Mouse (Mus musculus): ENCODE measurements around the gene Cyth4. TPM values are rescaled to one million over a fixed set of nuclear protein-coding genes. Genes with fewer than 3 reads are reported as not detected.

Cyth4 gene
- polyA plus RNA-seq, 1 experiment, result 81.1 TPM

GRCm38 (mm10) chr15:78605371-78605791, 8.5 kb downstream of the Cyth4 start:
- Histone ChIP-seq H3K4me1 (replicated peaks; ENCODE audit: control insufficient read depth, insufficient read depth, low read length) (peaks cover 77% of the 10 kb centered on the region), H3K27me3 (ENCODE audit: control insufficient read depth, insufficient read depth, low read length) (no peaks in the 10 kb centered on the region), H3K36me3 (ENCODE audit: control insufficient read depth, insufficient read depth, low read length) (0 out of 2 replicates have a peak, but pooled peaks cover 3% of the 10 kb centered on the region), H3K27ac (ENCODE audit: control insufficient read depth, insufficient read depth, low read length) (peak overlapping the region; percentile 20; the same call in 1 of the 2 replicates), H3K4me3 (ENCODE audit: control insufficient read depth, insufficient read depth, low read length) (no peak overlapping the region)
- 2% methylated on average over 3 of the region's 3 CpGs for WGBS
- TF ChIP-seq CTCF (IDR thresholded peaks at IDR 0.05; ENCODE audit: borderline replicate concordance, control insufficient read depth, extremely low read depth, insufficient read depth, low read length, poor library complexity), result no peak
- 0 out of 2 replicates have a peak, but pooled peaks have one; percentile 32 for TF ChIP-seq POLR2A (IDR thresholded peaks at IDR 0.05; ENCODE audit: control insufficient read depth, extremely low read depth, insufficient read depth, low read length, poor library complexity)
- peak; percentile 76 for DNase-seq

- H3K36me3 ChIP-seq (ENCODE audit: control insufficient read depth, insufficient read depth, low read length), result 0 out of 2 replicates have a peak, but pooled peaks cover 3% of the 10 kb centered on the region
- peaks cover 81% of the 10 kb centered on the region for H3K4me1 ChIP-seq (replicated peaks; ENCODE audit: control insufficient read depth, insufficient read depth, low read length)
- H3K4me3 ChIP-seq (ENCODE audit: control insufficient read depth, insufficient read depth, low read length), result no peak overlapping the region
- H3K27ac ChIP-seq (ENCODE audit: control insufficient read depth, insufficient read depth, low read length), result peak overlapping the region; percentile 28; the same call in 1 of the 2 replicates
- TF ChIP-seq CTCF (IDR thresholded peaks at IDR 0.05; ENCODE audit: borderline replicate concordance, control insufficient read depth, extremely low read depth, insufficient read depth, low read length, poor library complexity) (0 out of 2 replicates have a peak, but pooled peaks have one; percentile 36), POLR2A (IDR thresholded peaks at IDR 0.05; ENCODE audit: control insufficient read depth, extremely low read depth, insufficient read depth, low read length, poor library complexity) (no peak)
- no peaks in the 10 kb centered on the region for H3K27me3 ChIP-seq (ENCODE audit: control insufficient read depth, insufficient read depth, low read length)
- WGBS, result 15% methylated on average over 6 of the region's 6 CpGs
- no peak for DNase-seq
These were observed 9.2 kb downstream of the Cyth4 start for GRCm38 (mm10) chr15:78606059-78606458.

GRCm38 (mm10) chr15:78607463-78607862, 10.6 kb downstream of the Cyth4 start:
- DNase-seq, result no peak
- WGBS, result 28% methylated on average over 4 of the region's 4 CpGs
- Histone ChIP-seq H3K36me3 (ENCODE audit: control insufficient read depth, insufficient read depth, low read length) (0 out of 2 replicates have a peak, but pooled peaks cover 3% of the 10 kb centered on the region), H3K4me1 (replicated peaks; ENCODE audit: control insufficient read depth, insufficient read depth, low read length) (peaks cover 73% of the 10 kb centered on the region), H3K4me3 (ENCODE audit: control insufficient read depth, insufficient read depth, low read length) (no peak overlapping the region), H3K27ac (ENCODE audit: control insufficient read depth, insufficient read depth, low read length) (peak overlapping the region; percentile 63), H3K27me3 (ENCODE audit: control insufficient read depth, insufficient read depth, low read length) (no peaks in the 10 kb centered on the region)
- TF ChIP-seq POLR2A (IDR thresholded peaks at IDR 0.05; ENCODE audit: control insufficient read depth, extremely low read depth, insufficient read depth, low read length, poor library complexity), result no peak
- no peak for TF ChIP-seq CTCF (IDR thresholded peaks at IDR 0.05; ENCODE audit: borderline replicate concordance, control insufficient read depth, extremely low read depth, insufficient read depth, low read length, poor library complexity)

GRCm38 (mm10) chr15:78610705-78611462, 14.0 kb downstream of the Cyth4 start:
- H3K4me3 ChIP-seq (ENCODE audit: control insufficient read depth, insufficient read depth, low read length), result no peak overlapping the region

DNA sequence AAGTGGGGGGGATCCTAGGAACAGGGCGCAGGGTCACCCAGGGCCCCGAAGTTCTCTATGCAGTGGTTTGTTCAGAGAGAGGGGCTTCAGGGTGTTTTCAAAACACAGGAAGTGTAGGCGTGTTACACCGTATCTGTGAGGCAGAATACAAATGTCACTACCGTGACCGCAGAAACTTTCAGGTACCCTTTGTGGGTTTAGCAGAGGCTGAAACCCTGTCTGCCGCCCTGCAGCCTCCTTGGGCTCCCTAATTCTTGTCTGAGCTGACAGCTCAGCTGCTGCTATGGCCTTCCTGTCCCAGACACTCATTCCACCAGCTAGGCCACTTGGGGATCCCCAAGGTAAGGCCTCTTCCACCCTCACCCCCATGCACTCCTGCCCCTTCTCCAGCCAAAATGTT, 17.7 kb downstream of the Cyth4 start:
- H3K27me3 ChIP-seq (ENCODE audit: control insufficient read depth, insufficient read depth, low read length), result no peaks in the 10 kb centered on the region
- 37% methylated on average over 7 of the region's 7 CpGs for WGBS
- peak; percentile 52 for DNase-seq
- no peaks in the 10 kb centered on the region for H3K36me3 ChIP-seq (ENCODE audit: control insufficient read depth, insufficient read depth, low read length)
- H3K4me1 ChIP-seq (replicated peaks; ENCODE audit: control insufficient read depth, insufficient read depth, low read length), result peaks cover 44% of the 10 kb centered on the region
- H3K4me3 ChIP-seq (ENCODE audit: control insufficient read depth, insufficient read depth, low read length), result no peak overlapping the region
- TF ChIP-seq CTCF (IDR thresholded peaks at IDR 0.05; ENCODE audit: borderline replicate concordance, control insufficient read depth, extremely low read depth, insufficient read depth, low read length, poor library complexity), result no peak
- TF ChIP-seq POLR2A (IDR thresholded peaks at IDR 0.05; ENCODE audit: control insufficient read depth, extremely low read depth, insufficient read depth, low read length, poor library complexity), result no peak
- peak overlapping the region; percentile 24 for H3K27ac ChIP-seq (ENCODE audit: control insufficient read depth, insufficient read depth, low read length)

More at GRCm38 (mm10) chr15:78610705-78611462, 14.0 kb downstream of the Cyth4 start:
- Histone ChIP-seq H3K4me1 (replicated peaks; ENCODE audit: control insufficient read depth, insufficient read depth, low read length) (peaks cover 71% of the 10 kb centered on the region), H3K27me3 (ENCODE audit: control insufficient read depth, insufficient read depth, low read length) (no peaks in the 10 kb centered on the region), H3K36me3 (ENCODE audit: control insufficient read depth, insufficient read depth, low read length) (no peaks in the 10 kb centered on the region), H3K27ac (ENCODE audit: control insufficient read depth, insufficient read depth, low read length) (no peak overlapping the region)
- no peak for DNase-seq
- 82% methylated on average over 12 of the region's 12 CpGs for WGBS
- TF ChIP-seq POLR2A (IDR thresholded peaks at IDR 0.05; ENCODE audit: control insufficient read depth, extremely low read depth, insufficient read depth, low read length, poor library complexity) (no peak), CTCF (IDR thresholded peaks at IDR 0.05; ENCODE audit: borderline replicate concordance, control insufficient read depth, extremely low read depth, insufficient read depth, low read length, poor library complexity) (no peak)

GRCm38 (mm10) chr15:78616973-78617372, 20.1 kb downstream of the Cyth4 start:
- Histone ChIP-seq H3K4me1 (replicated peaks; ENCODE audit: control insufficient read depth, insufficient read depth, low read length) (peaks cover 34% of the 10 kb centered on the region), H3K36me3 (ENCODE audit: control insufficient read depth, insufficient read depth, low read length) (no peaks in the 10 kb centered on the region), H3K27ac (ENCODE audit: control insufficient read depth, insufficient read depth, low read length) (no peak overlapping the region), H3K27me3 (ENCODE audit: control insufficient read depth, insufficient read depth, low read length) (no peaks in the 10 kb centered on the region), H3K4me3 (ENCODE audit: control insufficient read depth, insufficient read depth, low read length) (no peak overlapping the region)
- TF ChIP-seq POLR2A (IDR thresholded peaks at IDR 0.05; ENCODE audit: control insufficient read depth, extremely low read depth, insufficient read depth, low read length, poor library complexity), result no peak
- TF ChIP-seq CTCF (IDR thresholded peaks at IDR 0.05; ENCODE audit: borderline replicate concordance, control insufficient read depth, extremely low read depth, insufficient read depth, low read length, poor library complexity), result no peak
- no peak for DNase-seq
- WGBS, result 98% methylated on average over 2 of the region's 2 CpGs
